25 mouse cellular contexts compared by ENCODE assay signal in the genomic region with DNA sequence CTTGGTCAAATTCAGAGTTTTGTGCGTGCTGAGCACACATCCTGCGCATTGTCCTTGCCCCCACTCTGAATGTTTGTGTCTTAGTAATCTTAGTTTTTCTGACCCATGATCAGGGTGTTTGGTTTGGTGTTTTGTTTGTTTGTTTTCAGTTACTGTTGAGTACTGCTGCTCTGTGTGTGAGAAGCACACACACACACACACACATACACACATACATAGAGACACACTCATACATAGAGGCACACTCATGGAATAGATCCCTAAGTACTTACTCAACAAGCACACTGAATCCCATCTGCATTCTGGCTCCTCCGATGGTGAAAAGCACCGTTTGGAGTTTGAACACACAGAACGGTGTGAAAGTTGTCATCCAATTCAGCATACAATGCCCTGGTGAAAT.
"Had no signal": no experiment of that assay in that cellular context is flagged by ENCODE, and none has a peak within 500 bp of the region (broad histone marks: within the 10 kb centered on the region; RNA-seq: fewer than 3 reads in every experiment).

No protein-coding gene starts in this region.

- ATAC-seq: hindbrain, embryonic 16.5 days; hindbrain, postnatal 0 days; intestine, embryonic 15.5 days; intestine, embryonic 16.5 days; intestine, postnatal 0 days had no signal

- H3K27me3 ChIP-seq: hindbrain, embryonic 12.5 days; hindbrain, embryonic 15.5 days; intestine, embryonic 15.5 days; kidney, embryonic 15.5 days had no signal

- H3K9me3 ChIP-seq: heart, embryonic 10.5 days; heart, embryonic 12.5 days; heart, embryonic 13.5 days; heart, embryonic 15.5 days; hindbrain, embryonic 10.5 days; hindbrain, embryonic 12.5 days; hindbrain, embryonic 15.5 days; intestine, embryonic 15.5 days; kidney, embryonic 15.5 days had no signal

- H3K4me2 ChIP-seq: heart, embryonic 11.5 days; heart, embryonic 12.5 days; heart, embryonic 13.5 days; heart, embryonic 15.5 days; hindbrain, embryonic 12.5 days; hindbrain, embryonic 14.5 days; hindbrain, embryonic 15.5 days; intestine, embryonic 15.5 days; kidney, embryonic 15.5 days had no signal

- H3K4me3 ChIP-seq: heart, adult 2 months; heart, embryonic 10.5 days; heart, embryonic 12.5 days; heart, embryonic 13.5 days; heart, embryonic 15.5 days; hindbrain, embryonic 10.5 days; hindbrain, embryonic 12.5 days; hindbrain, embryonic 15.5 days; intestine, embryonic 15.5 days; kidney, embryonic 15.5 days; layer of hippocampus, adult 2 months had no signal

- H3K36me3 ChIP-seq: heart, embryonic 10.5 days; heart, embryonic 12.5 days; heart, embryonic 13.5 days; heart, embryonic 15.5 days; hindbrain, embryonic 12.5 days had no signal

- H3K9ac ChIP-seq: heart, embryonic 12.5 days; heart, embryonic 13.5 days; heart, embryonic 15.5 days; hindbrain, embryonic 12.5 days; hindbrain, embryonic 14.5 days; hindbrain, embryonic 15.5 days; intestine, embryonic 15.5 days; kidney, embryonic 15.5 days had no signal

- H3K4me1 ChIP-seq: heart, embryonic 10.5 days; heart, embryonic 12.5 days; heart, embryonic 13.5 days; heart, embryonic 15.5 days; hindbrain, embryonic 10.5 days; hindbrain, embryonic 12.5 days; hindbrain, embryonic 15.5 days; intestine, embryonic 15.5 days; kidney, embryonic 15.5 days had no signal

- H3K27ac ChIP-seq: heart, adult 2 months; heart, embryonic 10.5 days; heart, embryonic 13.5 days; heart, embryonic 15.5 days; hindbrain, embryonic 10.5 days; hindbrain, embryonic 12.5 days; hindbrain, embryonic 14.5 days; hindbrain, embryonic 15.5 days; hindbrain, postnatal 0 days; intestine, embryonic 15.5 days; kidney, embryonic 15.5 days; kidney, postnatal 0 days; layer of hippocampus, adult 2 months had no signal

- DNase-seq: heart, adult 2 months; heart, postnatal 14 days; heart, postnatal 4 days; kidney, adult 11 months; kidney, adult 18-20 months; kidney, postnatal 10 days; kidney, postnatal 25 days; kidney, postnatal 4 days had no signal
